Mouse (Mus musculus): ENCODE measurements around the gene Zfp422. TPM values are rescaled to one million over a fixed set of nuclear protein-coding genes. Genes with fewer than 3 reads are reported as not detected.

Zfp422 gene
- 27.9 TPM for polyA plus RNA-seq (2014; fragmentation: Illumina TruSeq; extraction: RNeasy Lipid Tissue Mini Kit (QIAGEN cat#74804); ENCODE audit: low read depth, low replicate concordance)

GRCm38 (mm10) chr6:116628539-116629171, at the start of gene Zfp422:
Gene Zfp422, minus strand, starts transcription at chr6:116628999.

GRCm38 (mm10) chr6:116673471-116674282, 44.9 kb upstream of the Zfp422 start, which contains the start of gene Rassf4:
Gene Rassf4, minus strand, starts transcription at chr6:116673952.

GRCm38 (mm10) chr6:116650406-116650805, 21.6 kb upstream of the Zfp422 start, which contains the start of gene Depp1:
Gene Depp1, plus strand, starts transcription at chr6:116650609.

GRCm38 (mm10) chr6:116584095-116584494, 44.7 kb downstream of the Zfp422 start, which contains the start of gene Olfr215:
Gene Olfr215, minus strand, starts transcription at chr6:116584195.

Other genes starting within 250 kb of the Zfp422 start
- gene Alox5, start 167.8 kb downstream of the Zfp422 start, polyA plus RNA-seq (2014; fragmentation: Illumina TruSeq; extraction: RNeasy Lipid Tissue Mini Kit (QIAGEN cat#74804); ENCODE audit: low read depth, low replicate concordance) = not detected
- not detected for gene Olfr211, start 139.9 kb downstream of the Zfp422 start, polyA plus RNA-seq (2014; fragmentation: Illumina TruSeq; extraction: RNeasy Lipid Tissue Mini Kit (QIAGEN cat#74804); ENCODE audit: low read depth, low replicate concordance)
- gene Olfr212, start 122.5 kb downstream of the Zfp422 start, polyA plus RNA-seq (2014; fragmentation: Illumina TruSeq; extraction: RNeasy Lipid Tissue Mini Kit (QIAGEN cat#74804); ENCODE audit: low read depth, low replicate concordance) = not detected
- not detected for gene Olfr213, start 90.5 kb downstream of the Zfp422 start, polyA plus RNA-seq (2014; fragmentation: Illumina TruSeq; extraction: RNeasy Lipid Tissue Mini Kit (QIAGEN cat#74804); ENCODE audit: low read depth, low replicate concordance)
- not detected for gene Gm5580, start 77.9 kb downstream of the Zfp422 start, polyA plus RNA-seq (2014; fragmentation: Illumina TruSeq; extraction: RNeasy Lipid Tissue Mini Kit (QIAGEN cat#74804); ENCODE audit: low read depth, low replicate concordance)
- not detected for gene Olfr214, start 74.8 kb downstream of the Zfp422 start, polyA plus RNA-seq (2014; fragmentation: Illumina TruSeq; extraction: RNeasy Lipid Tissue Mini Kit (QIAGEN cat#74804); ENCODE audit: low read depth, low replicate concordance)
- gene Olfr215, start 44.8 kb downstream of the Zfp422 start, polyA plus RNA-seq (2014; fragmentation: Illumina TruSeq; extraction: RNeasy Lipid Tissue Mini Kit (QIAGEN cat#74804); ENCODE audit: low read depth, low replicate concordance) = not detected
- gene Depp1, start 21.6 kb upstream of the Zfp422 start, polyA plus RNA-seq (2014; fragmentation: Illumina TruSeq; extraction: RNeasy Lipid Tissue Mini Kit (QIAGEN cat#74804); ENCODE audit: low read depth, low replicate concordance) = 11.9 TPM
- gene Rassf4, start 45.0 kb upstream of the Zfp422 start, polyA plus RNA-seq (2014; fragmentation: Illumina TruSeq; extraction: RNeasy Lipid Tissue Mini Kit (QIAGEN cat#74804); ENCODE audit: low read depth, low replicate concordance) = 2.1 TPM
- gene Tmem72, start 87.9 kb upstream of the Zfp422 start, polyA plus RNA-seq (2014; fragmentation: Illumina TruSeq; extraction: RNeasy Lipid Tissue Mini Kit (QIAGEN cat#74804); ENCODE audit: low read depth, low replicate concordance) = not detected

Measured in liver, adult 10 weeks (tissue).